ENCODE assay signal across 19 mouse cellular contexts in genomic region chr9:99636776-99637175, GRCm38 (mm10). TPM values are rescaled to one million over a fixed set of nuclear protein-coding genes. Genes with fewer than 3 reads are reported as not detected.
DNase-seq lines count a peak whose midpoint lies in the region; ATAC-seq and TF ChIP-seq lines count a peak whose summit lies in the region.
"Had no signal": no experiment of that assay in that cellular context is flagged by ENCODE, and none has a peak within 500 bp of the region (broad histone marks: within the 10 kb centered on the region; RNA-seq: fewer than 3 reads in every experiment).

No protein-coding gene starts in this region.

- no peak overlapping the region for H3K9ac ChIP-seq in CH12.LX (ENCODE audit: insufficient read depth, low read depth)
- H3K9ac ChIP-seq in forebrain, embryonic 16.5 days (replicated peaks; ENCODE audit: low read depth, low read length): no peak overlapping the region
- H3K9ac ChIP-seq in midbrain, embryonic 15.5 days: no peak overlapping the region
- H3K9ac ChIP-seq: limb, embryonic 13.5 days; lung, embryonic 15.5 days had no signal

- no peak for TF ChIP-seq POLR2A in CH12.LX (IDR thresholded peaks at IDR 0.05; ENCODE audit: low read depth, low read length)

- no peaks in the 10 kb centered on the region for H3K27me3 ChIP-seq in CH12.LX (replicated peaks)
- H3K27me3 ChIP-seq in forebrain, embryonic 16.5 days (replicated peaks; ENCODE audit: control insufficient read depth, insufficient read depth, low read length): no peaks in the 10 kb centered on the region
- H3K27me3 ChIP-seq in midbrain, embryonic 15.5 days (replicated peaks): no peaks in the 10 kb centered on the region
- H3K27me3 ChIP-seq: limb, embryonic 13.5 days; lung, embryonic 15.5 days had no signal

- peak; percentile 30 for DNase-seq in embryo, embryonic 10.5 days (ENCODE audit: low spot score)
- DNase-seq in embryo, embryonic 9.5 days (ENCODE audit: extremely low spot score): no peak
- DNase-seq in CH12.LX (ENCODE audit: extremely low read depth): no peak
- DNase-seq in spleen, postnatal 14 days (ENCODE audit: low spot score in 2 of 2): no peak
- DNase-seq in frontal cortex, postnatal 14 days (ENCODE audit: low spot score in 2 of 2): no peak
- DNase-seq: adrenal gland, postnatal 36 days; heart, postnatal 36 days; kidney, adult 18-20 months; kidney, postnatal 36 days; spleen, adult 18-20 months had no signal

- dilution Hi-C loops in CH12.LX (cut with MboI; ENCODE audit: extremely low pct_ligation_motif_present, extremely low pct_unique_long_range_greater_than_20kb, low sequenced_read_pairs): no loop called here

- in situ Hi-C loops in CH12.LX (cut with MboI; ENCODE audit: low pct_ligation_motif_present, low pct_unique_long_range_greater_than_20kb, low sequenced_read_pairs): no loop called here

- H3K4me1 ChIP-seq in CH12.LX (ENCODE audit: control insufficient read depth in 1 of 2, insufficient read depth in 2 of 2): no peaks in the 10 kb centered on the region
- H3K4me1 ChIP-seq in forebrain, embryonic 16.5 days (replicated peaks; ENCODE audit: control insufficient read depth, insufficient read depth, low read length): peaks cover 8% of the 10 kb centered on the region
- H3K4me1 ChIP-seq in midbrain, embryonic 15.5 days: peaks cover 9% of the 10 kb centered on the region; the same call in 1 of the 2 replicates

- H3K9me3 ChIP-seq in CH12.LX (replicated peaks; ENCODE audit: low read length): no peaks in the 10 kb centered on the region
- no peaks in the 10 kb centered on the region for H3K9me3 ChIP-seq in forebrain, embryonic 16.5 days (ENCODE audit: control insufficient read depth, low read length)
- no peaks in the 10 kb centered on the region for H3K9me3 ChIP-seq in midbrain, embryonic 15.5 days
- H3K9me3 ChIP-seq: G1E; limb, embryonic 13.5 days; lung, embryonic 15.5 days had no signal

- H3K27ac ChIP-seq in CH12.LX (ENCODE audit: insufficient read depth, low read depth): no peak overlapping the region
- H3K27ac ChIP-seq in forebrain, embryonic 16.5 days (ENCODE audit: low read length): no peak overlapping the region
- no peak overlapping the region for H3K27ac ChIP-seq in midbrain, embryonic 15.5 days
- H3K27ac ChIP-seq: limb, embryonic 13.5 days; lung, embryonic 15.5 days had no signal

- TF ChIP-seq CTCF in CH12.LX (conservative IDR thresholded peaks at IDR 0.05 in 1 of 2, IDR thresholded peaks at IDR 0.05 in 1 of 2; ENCODE audit: low read depth in 2 of 2, low read length in 2 of 2): no peak

- ATAC-seq in forebrain, embryonic 16.5 days: peak; percentile 76
- ATAC-seq in midbrain, embryonic 15.5 days (replicated peaks): peak; percentile 69; the same call in 1 of the 2 replicates
- ATAC-seq in CD4-positive, CD25-positive, alpha-beta regulatory T cell, adult 4 months: no peak

- TF ChIP-seq RAD21 in CH12.LX (IDR thresholded peaks at IDR 0.05; ENCODE audit: low read depth, low read length): no peak

- no peak overlapping the region for H3K4me2 ChIP-seq in CH12.LX (ENCODE audit: insufficient read depth, low read depth, poor library complexity, severe bottlenecking)
- H3K4me2 ChIP-seq in forebrain, embryonic 16.5 days (ENCODE audit: low read length): no peak overlapping the region
- no peak overlapping the region for H3K4me2 ChIP-seq in midbrain, embryonic 15.5 days
- H3K4me2 ChIP-seq: heart, embryonic 11.5 days; limb, embryonic 13.5 days; lung, embryonic 15.5 days had no signal

- H3K36me3 ChIP-seq in CH12.LX (replicated peaks in 1 of 2; ENCODE audit: control insufficient read depth in 1 of 2, insufficient read depth in 1 of 2, low read length in 1 of 2): no peaks in the 10 kb centered on the region
- H3K36me3 ChIP-seq in forebrain, embryonic 16.5 days (ENCODE audit: control insufficient read depth, insufficient read depth): peaks cover 5% of the 10 kb centered on the region; the same call in 1 of the 2 replicates
- H3K36me3 ChIP-seq in midbrain, embryonic 15.5 days (replicated peaks): no peaks in the 10 kb centered on the region
- H3K36me3 ChIP-seq: G1E had no signal

- 78% methylated on average over 1 of the region's 1 CpGs for WGBS in forebrain, embryonic 16.5 days
- 81% methylated on average over 1 of the region's 1 CpGs for WGBS in midbrain, embryonic 15.5 days

- no peaks in the 10 kb centered on the region for H3K79me2 ChIP-seq in CH12.LX (replicated peaks; ENCODE audit: control insufficient read depth, extremely low read depth, insufficient read depth, poor library complexity, severe bottlenecking)

- TF ChIP-seq EP300 in CH12.LX (IDR thresholded peaks at IDR 0.05; ENCODE audit: low read length): no peak

- H3K4me3 ChIP-seq in CH12.LX (replicated peaks in 1 of 3; ENCODE audit: low read depth in 2 of 3, low read length in 2 of 3, poor library complexity in 1 of 3): no peak overlapping the region
- no peak overlapping the region for H3K4me3 ChIP-seq in forebrain, embryonic 16.5 days (replicated peaks; ENCODE audit: low read length)
- H3K4me3 ChIP-seq in midbrain, embryonic 15.5 days: no peak overlapping the region
- H3K4me3 ChIP-seq: limb, embryonic 13.5 days; lung, embryonic 15.5 days had no signal

TF ChIP-seq in CH12.LX, 34 proteins besides CTCF, POLR2A, EP300 and RAD21:
- TF ChIP-seq USF1 (IDR thresholded peaks at IDR 0.05; ENCODE audit: low read depth, low read length) (peak; percentile 37), UBTF (IDR thresholded peaks at IDR 0.05; ENCODE audit: low read depth, low read length) (no peak), MYC (IDR thresholded peaks at IDR 0.05; ENCODE audit: low read depth, low read length) (no peak), MAFK (IDR thresholded peaks at IDR 0.05; ENCODE audit: insufficient replicate concordance, low read length) (no peak), USF2 (conservative IDR thresholded peaks at IDR 0.05; ENCODE audit: low read depth, low read length) (peak; percentile 32), HCFC1 (IDR thresholded peaks at IDR 0.05; ENCODE audit: low read depth, low read length) (peak; percentile 75)

RNA-seq across cellular contexts. Expression of gene Dzip1l, which starts 7.5 kb away (rescaled TPM):
- total RNA-seq in CH12.LX (2012; rRNA removed): not detected in 2 replicates
- total RNA-seq in CH12.LX (2014; rRNA removed): not detected in 2 replicates
- polyA plus RNA-seq in CH12.LX (2012; ENCODE audit: insufficient read length, low read depth): not detected in 2 replicates
- 12.2 and 13.3 TPM in 2 replicates for polyA plus RNA-seq in forebrain, embryonic 16.5 days (2015; fragmentation: Nextera tagmentation; extraction: Ambion mirVana)
- polyA plus RNA-seq in midbrain, embryonic 15.5 days (2015; fragmentation: Nextera tagmentation; extraction: Ambion mirVana): 8.8 and 10.8 TPM in 2 replicates
- not detected for polyA plus RNA-seq in CD4-positive, CD25-positive, alpha-beta regulatory T cell, adult 4 months (2017; shearing (Covaris generic))
- total RNA-seq: megakaryocyte, adult 5-6 weeks had no signal
- polyA plus RNA-seq: G1E had no signal

RNA-seq across cellular contexts. Expression of gene A4gnt, which starts 24.5 kb away (rescaled TPM):
- total RNA-seq in CH12.LX (2012; rRNA removed) (not detected in 2 replicates), CH12.LX (2014; rRNA removed) (not detected in 2 replicates)
- not detected in 2 replicates for polyA plus RNA-seq in CH12.LX (2012; ENCODE audit: insufficient read length, low read depth)
- not detected in 2 replicates for polyA plus RNA-seq in forebrain, embryonic 16.5 days (2015; fragmentation: Nextera tagmentation; extraction: Ambion mirVana)
- polyA plus RNA-seq in midbrain, embryonic 15.5 days (2015; fragmentation: Nextera tagmentation; extraction: Ambion mirVana): not detected in 2 replicates
- not detected for polyA plus RNA-seq in CD4-positive, CD25-positive, alpha-beta regulatory T cell, adult 4 months (2017; shearing (Covaris generic))
- total RNA-seq: adrenal gland, postnatal 36 days; gastrocnemius, adult 18-20 months; heart, postnatal 36 days; megakaryocyte, adult 5-6 weeks had no signal
- polyA plus RNA-seq: G1E; heart, embryonic 11.5 days; limb, embryonic 13.5 days; lung, embryonic 15.5 days had no signal
